Mouse (Mus musculus): Measurements from ENCODE around the gene Gm17359. TPM values are rescaled to one million over a fixed set of nuclear protein-coding genes. Genes with fewer than 3 reads are reported as not detected.

Gene Gm17359
- total and polyA plus RNA-seq, 2 experiments from 2014 or later = not detected

- DNase-seq (ENCODE audit: low spot score) (no peak), ATAC-seq (ENCODE audit: insufficient read depth, low read depth) (no peak)
- 69% methylated on average over 7 of the region's 7 CpGs for WGBS
- Histone ChIP-seq H3K4me2 (ENCODE audit: low read depth, low read length) (no peak overlapping the region), H3K9me3 (replicated peaks; ENCODE audit: control insufficient read depth, low read length) (no peaks in the 10 kb centered on the region), H3K4me1 (ENCODE audit: control insufficient read depth, insufficient read depth) (no peaks in the 10 kb centered on the region), H3K9ac (replicated peaks; ENCODE audit: low read depth, low read length) (no peak overlapping the region), H3K27me3 (ENCODE audit: control insufficient read depth, insufficient read depth, low read length) (no peaks in the 10 kb centered on the region), H3K36me3 (replicated peaks; ENCODE audit: control insufficient read depth, insufficient read depth, low read length) (no peaks in the 10 kb centered on the region), H3K4me3 (ENCODE audit: low read depth, low read length) (no peak overlapping the region), H3K27ac (ENCODE audit: low read depth) (no peak overlapping the region)
- no peak for TF ChIP-seq CTCF (IDR thresholded peaks at IDR 0.05; ENCODE audit: low read depth)
- no peak for TF ChIP-seq EP300 (IDR thresholded peaks at IDR 0.05; ENCODE audit: low read depth)
Measured at GRCm38 (mm10) chr3:79371506-79372195, 35.2 kb downstream of the Gm17359 start.

- ATAC-seq (ENCODE audit: insufficient read depth, low read depth) = no peak
- Histone ChIP-seq H3K36me3 (replicated peaks; ENCODE audit: control insufficient read depth, insufficient read depth, low read length) (no peaks in the 10 kb centered on the region), H3K9ac (replicated peaks; ENCODE audit: low read depth, low read length) (no peak overlapping the region), H3K4me3 (ENCODE audit: low read depth, low read length) (no peak overlapping the region), H3K27me3 (ENCODE audit: control insufficient read depth, insufficient read depth, low read length) (no peaks in the 10 kb centered on the region), H3K4me2 (ENCODE audit: low read depth, low read length) (no peak overlapping the region), H3K27ac (ENCODE audit: low read depth) (no peak overlapping the region), H3K4me1 (ENCODE audit: control insufficient read depth, insufficient read depth) (no peaks in the 10 kb centered on the region), H3K9me3 (replicated peaks; ENCODE audit: control insufficient read depth, low read length) (no peaks in the 10 kb centered on the region)
- 59% methylated on average over 3 of the region's 3 CpGs for WGBS
- DNase-seq (ENCODE audit: low spot score) = no peak
- TF ChIP-seq CTCF (IDR thresholded peaks at IDR 0.05; ENCODE audit: low read depth) = no peak
- TF ChIP-seq EP300 (IDR thresholded peaks at IDR 0.05; ENCODE audit: low read depth) = no peak
Measured at GRCm38 (mm10) chr3:79373930-79374329, 37.5 kb downstream of the Gm17359 start.

- H3K36me3 ChIP-seq (replicated peaks; ENCODE audit: control insufficient read depth, insufficient read depth, low read length) = no peaks in the 10 kb centered on the region
- 75% methylated on average over 3 of the region's 3 CpGs for WGBS
- H3K9ac ChIP-seq (replicated peaks; ENCODE audit: low read depth, low read length) = no peak overlapping the region
- H3K9me3 ChIP-seq (replicated peaks; ENCODE audit: control insufficient read depth, low read length) = no peaks in the 10 kb centered on the region
- no peak overlapping the region for H3K4me2 ChIP-seq (ENCODE audit: low read depth, low read length)
- DNase-seq (ENCODE audit: low spot score) (no peak), ATAC-seq (ENCODE audit: insufficient read depth, low read depth) (no peak)
- H3K4me1 ChIP-seq (ENCODE audit: control insufficient read depth, insufficient read depth) = no peaks in the 10 kb centered on the region
- no peak overlapping the region for H3K27ac ChIP-seq (ENCODE audit: low read depth)
- TF ChIP-seq EP300 (IDR thresholded peaks at IDR 0.05; ENCODE audit: low read depth) (no peak), CTCF (IDR thresholded peaks at IDR 0.05; ENCODE audit: low read depth) (no peak)
- no peaks in the 10 kb centered on the region for H3K27me3 ChIP-seq (ENCODE audit: control insufficient read depth, insufficient read depth, low read length)
- H3K4me3 ChIP-seq (ENCODE audit: low read depth, low read length) = no peak overlapping the region
Measured at GRCm38 (mm10) chr3:79378086-79378485, 41.6 kb downstream of the Gm17359 start.

GRCm38 (mm10) chr3:79379255-79379836 lies 42.9 kb downstream of the Gm17359 start:
- ATAC-seq (ENCODE audit: insufficient read depth, low read depth) (no peak), DNase-seq (ENCODE audit: low spot score) (no peak)
- Histone ChIP-seq H3K9ac (replicated peaks; ENCODE audit: low read depth, low read length) (no peak overlapping the region), H3K4me2 (ENCODE audit: low read depth, low read length) (no peak overlapping the region), H3K27ac (ENCODE audit: low read depth) (no peak overlapping the region), H3K4me3 (ENCODE audit: low read depth, low read length) (no peak overlapping the region), H3K27me3 (ENCODE audit: control insufficient read depth, insufficient read depth, low read length) (no peaks in the 10 kb centered on the region), H3K9me3 (replicated peaks; ENCODE audit: control insufficient read depth, low read length) (no peaks in the 10 kb centered on the region), H3K36me3 (replicated peaks; ENCODE audit: control insufficient read depth, insufficient read depth, low read length) (no peaks in the 10 kb centered on the region), H3K4me1 (ENCODE audit: control insufficient read depth, insufficient read depth) (no peaks in the 10 kb centered on the region)
- TF ChIP-seq EP300 (IDR thresholded peaks at IDR 0.05; ENCODE audit: low read depth) = no peak
- no peak for TF ChIP-seq CTCF (IDR thresholded peaks at IDR 0.05; ENCODE audit: low read depth)
- 71% methylated on average over 14 of the region's 14 CpGs for WGBS

GRCm38 (mm10) chr3:79379873-79380595 lies 43.6 kb downstream of the Gm17359 start:
- Histone ChIP-seq H3K4me1 (ENCODE audit: control insufficient read depth, insufficient read depth) (no peaks in the 10 kb centered on the region), H3K27me3 (ENCODE audit: control insufficient read depth, insufficient read depth, low read length) (no peaks in the 10 kb centered on the region), H3K4me3 (ENCODE audit: low read depth, low read length) (no peak overlapping the region), H3K9ac (replicated peaks; ENCODE audit: low read depth, low read length) (no peak overlapping the region), H3K27ac (ENCODE audit: low read depth) (no peak overlapping the region), H3K4me2 (ENCODE audit: low read depth, low read length) (no peak overlapping the region), H3K9me3 (replicated peaks; ENCODE audit: control insufficient read depth, low read length) (no peaks in the 10 kb centered on the region), H3K36me3 (replicated peaks; ENCODE audit: control insufficient read depth, insufficient read depth, low read length) (no peaks in the 10 kb centered on the region)
- DNase-seq (ENCODE audit: low spot score) (no peak), ATAC-seq (ENCODE audit: insufficient read depth, low read depth) (no peak)
- TF ChIP-seq CTCF (IDR thresholded peaks at IDR 0.05; ENCODE audit: low read depth) = no peak
- TF ChIP-seq EP300 (IDR thresholded peaks at IDR 0.05; ENCODE audit: low read depth) = no peak
- WGBS = 76% methylated on average over 6 of the region's 6 CpGs

Measured in heart, postnatal 0 days (tissue).